Mouse (Mus musculus): ENCODE measurements around the gene Zan.
"Not testable (repeated sequence)": the region's sequence is repeated elsewhere in the genome, so short reads cannot be mapped to it uniquely, and the experiment has no call there.

Zan gene

DNA sequence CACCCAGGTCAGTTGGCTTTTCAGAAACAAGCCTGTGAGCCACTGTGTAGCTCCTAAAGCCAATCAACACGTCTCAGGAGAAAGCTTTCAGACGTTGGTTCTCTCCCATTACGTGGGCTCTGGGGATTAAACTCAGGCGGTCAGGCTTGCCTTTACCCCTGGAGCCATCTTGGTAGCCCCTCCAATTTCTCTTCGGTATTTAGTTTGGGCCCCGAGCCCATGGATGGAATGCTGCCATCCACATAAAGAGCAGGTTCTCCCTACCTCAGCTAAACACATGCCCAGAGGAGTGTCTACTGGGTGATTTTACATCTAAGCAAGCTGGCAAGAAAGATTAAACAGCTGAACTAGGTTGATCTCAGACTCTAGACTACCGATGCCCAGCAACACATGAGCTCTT, 23.3 kb upstream of the Zan start:
- DNase-seq: no peak

DNA sequence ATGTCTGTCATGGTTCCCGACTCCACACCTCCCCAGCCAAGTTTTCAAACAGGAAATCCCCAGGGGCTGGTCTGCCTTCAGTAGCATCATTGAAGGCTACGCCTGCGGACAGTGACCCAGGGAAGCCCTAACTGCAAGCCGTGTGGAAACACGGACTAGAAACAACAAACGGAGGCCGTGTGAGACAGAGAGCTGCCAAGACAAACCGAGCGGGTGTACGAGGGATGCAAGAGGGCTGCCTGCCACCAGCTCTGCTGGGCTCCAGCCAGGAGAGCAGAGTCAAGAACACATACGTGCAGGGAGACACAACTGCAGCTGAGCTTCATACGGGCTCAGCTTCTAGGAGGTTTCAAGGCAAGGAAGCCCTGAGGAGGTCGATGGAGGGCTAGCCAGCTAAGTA, 17.0 kb upstream of the Zan start:
- peak; percentile 26 to 32 for DNase-seq

DNA sequence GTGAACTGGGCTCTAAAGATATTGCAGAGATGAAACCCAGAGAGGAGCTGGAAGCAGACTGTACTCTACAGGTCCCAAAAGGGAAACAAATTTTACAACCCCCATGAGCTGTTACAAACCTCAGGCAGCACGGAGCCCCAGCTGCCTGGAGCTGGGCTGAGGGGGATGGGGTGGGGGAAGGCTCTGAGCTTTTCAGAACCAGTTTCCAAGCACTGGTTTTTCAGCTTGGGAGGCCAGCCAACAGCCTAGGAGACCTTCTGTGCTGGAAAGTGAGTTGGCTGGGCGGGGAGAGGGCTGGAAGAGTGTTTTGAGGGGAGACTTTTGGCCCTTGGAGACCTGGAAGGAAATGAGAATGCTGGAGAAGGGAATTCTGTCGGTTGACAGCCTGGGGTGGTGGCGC, 14.7 kb upstream of the Zan start:
- DNase-seq: peak; percentile 62 to 64

DNA sequence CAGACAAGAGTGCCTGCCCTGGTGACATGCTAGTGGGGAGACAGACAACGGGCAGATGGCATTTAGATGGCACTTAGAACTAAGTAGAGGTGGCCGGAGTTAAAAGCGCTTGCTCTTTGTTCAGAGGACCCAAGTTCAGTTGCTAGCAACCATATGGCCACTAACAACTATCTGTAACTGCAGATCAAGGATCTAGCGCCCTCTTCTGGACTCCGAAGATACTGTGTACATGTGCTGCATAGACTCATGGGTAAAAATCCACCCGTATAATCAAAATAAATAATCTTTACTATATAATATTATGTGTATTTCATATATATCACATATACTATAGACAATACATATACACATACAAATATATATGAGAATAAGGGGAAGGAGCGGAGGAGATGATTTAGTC, 10.8 kb upstream of the Zan start:
- DNase-seq: peak in 1 of 2 experiments; percentile 19

DNA sequence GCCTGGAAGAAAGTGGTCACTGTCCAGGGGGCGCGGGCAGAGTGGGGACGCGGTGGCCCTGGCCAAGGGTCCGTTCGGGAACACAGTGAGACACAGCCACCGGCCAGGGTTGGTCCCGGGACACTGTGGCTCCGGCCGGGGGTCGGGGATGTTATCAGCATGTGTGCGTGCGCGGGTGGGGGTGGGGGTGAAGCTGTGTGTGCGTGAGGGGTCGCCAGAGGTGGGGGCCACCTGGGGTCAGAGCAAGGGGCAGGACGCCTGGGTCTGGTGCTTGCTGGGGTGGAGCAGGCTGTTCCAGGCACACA, 8.9 kb upstream of the Zan start:
- no peak for DNase-seq

DNA sequence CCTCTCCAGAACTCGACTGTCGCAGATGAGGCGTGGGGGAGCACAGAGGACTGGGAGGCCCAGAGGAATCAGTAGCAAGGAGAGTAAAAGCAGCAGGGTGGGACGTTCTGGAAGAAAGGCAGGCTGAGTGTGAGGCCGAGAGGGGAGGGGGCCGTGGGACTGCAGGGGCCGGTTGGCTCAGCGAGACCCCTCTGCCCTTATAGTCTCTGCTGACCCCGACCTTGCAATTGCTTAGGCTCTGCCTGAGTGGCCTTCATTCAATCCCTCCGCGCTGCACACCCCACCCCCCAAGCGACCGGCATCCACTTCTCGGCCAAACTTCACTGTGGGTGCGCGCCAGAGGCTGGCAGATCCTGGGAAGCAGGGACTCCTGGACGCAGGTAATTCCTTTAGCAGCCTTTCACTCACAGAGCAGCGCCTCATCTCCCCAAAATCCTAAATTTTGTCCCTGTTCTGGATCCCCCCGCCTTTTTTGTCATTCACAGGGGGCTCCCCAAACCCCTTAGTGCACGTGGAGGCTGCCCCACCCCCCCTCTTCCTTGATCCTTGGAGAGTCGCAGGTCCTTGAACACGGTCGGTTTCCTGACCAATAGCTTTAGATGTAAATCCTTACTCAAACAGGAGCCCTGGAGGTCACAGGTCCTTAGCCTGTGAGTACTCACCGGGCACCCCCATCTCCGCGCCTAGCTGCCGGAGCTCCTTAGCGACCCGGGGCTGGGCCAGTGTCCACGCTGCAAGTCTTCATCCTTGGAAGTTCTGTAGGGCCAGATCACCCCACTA, 8.4 kb upstream of the Zan start:
- DNase-seq: no peak

DNA sequence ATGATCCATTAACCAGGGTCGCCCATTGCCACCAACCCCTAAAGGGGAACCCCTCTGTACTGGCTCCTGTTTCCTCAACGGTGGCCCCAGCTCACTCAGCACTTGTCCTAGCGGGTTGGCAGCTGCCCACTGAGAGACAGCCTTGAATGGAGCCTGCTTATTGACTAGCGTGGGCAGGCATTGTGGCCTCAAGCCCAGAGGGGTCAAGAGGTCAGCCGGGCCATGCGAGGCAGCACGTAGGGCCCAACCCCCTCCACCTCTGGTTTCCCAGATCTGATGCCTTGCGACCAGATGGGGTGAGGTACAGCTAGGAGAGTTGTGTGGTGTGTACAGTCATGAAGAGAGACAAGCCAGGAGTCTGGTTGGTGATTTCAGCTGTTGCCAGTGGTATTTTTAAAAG, 5.0 kb upstream of the Zan start:
- peak in 1 of 2 experiments; percentile 12 for DNase-seq

DNA sequence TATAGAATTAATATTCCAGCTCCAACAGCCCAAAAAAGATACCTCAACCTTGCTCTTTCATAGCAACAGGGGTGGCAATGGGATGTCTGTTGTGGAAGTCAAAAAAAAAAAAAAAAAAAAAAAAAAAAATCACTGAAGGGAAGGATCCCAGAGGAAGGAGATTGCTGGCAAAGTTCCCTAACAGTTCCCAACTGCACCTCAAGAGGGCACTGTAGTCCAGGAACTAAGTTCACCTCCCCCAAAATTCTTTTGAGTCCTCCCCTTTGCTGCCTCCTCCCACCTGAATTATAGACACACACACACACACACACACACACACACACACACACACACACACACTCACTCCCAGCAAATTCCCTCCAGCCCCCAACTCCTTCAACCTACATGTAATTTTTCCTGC, 4.3 kb upstream of the Zan start:
- peak; percentile 89 for DNase-seq

DNA sequence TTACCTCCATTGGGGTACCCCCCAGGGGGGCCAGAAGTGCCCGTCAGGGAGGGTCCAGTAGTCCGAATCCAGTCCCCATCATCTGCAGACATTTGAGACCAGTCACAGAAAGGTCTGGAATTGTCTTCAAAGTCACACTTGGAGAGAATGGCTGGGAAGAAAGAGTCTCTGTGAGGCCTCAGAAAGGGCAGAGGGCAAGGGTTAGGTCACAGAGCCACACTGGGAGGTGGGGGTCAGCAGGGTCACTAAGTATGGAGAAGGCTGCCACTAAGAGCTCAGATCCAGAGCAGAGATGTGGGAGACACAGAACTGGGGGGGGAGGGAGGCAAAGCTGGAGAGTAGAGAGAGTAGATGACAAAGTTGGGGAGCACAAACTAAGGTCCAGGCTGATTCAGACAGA, 2.5 kb downstream of the Zan start:
- DNase-seq: no peak

DNA sequence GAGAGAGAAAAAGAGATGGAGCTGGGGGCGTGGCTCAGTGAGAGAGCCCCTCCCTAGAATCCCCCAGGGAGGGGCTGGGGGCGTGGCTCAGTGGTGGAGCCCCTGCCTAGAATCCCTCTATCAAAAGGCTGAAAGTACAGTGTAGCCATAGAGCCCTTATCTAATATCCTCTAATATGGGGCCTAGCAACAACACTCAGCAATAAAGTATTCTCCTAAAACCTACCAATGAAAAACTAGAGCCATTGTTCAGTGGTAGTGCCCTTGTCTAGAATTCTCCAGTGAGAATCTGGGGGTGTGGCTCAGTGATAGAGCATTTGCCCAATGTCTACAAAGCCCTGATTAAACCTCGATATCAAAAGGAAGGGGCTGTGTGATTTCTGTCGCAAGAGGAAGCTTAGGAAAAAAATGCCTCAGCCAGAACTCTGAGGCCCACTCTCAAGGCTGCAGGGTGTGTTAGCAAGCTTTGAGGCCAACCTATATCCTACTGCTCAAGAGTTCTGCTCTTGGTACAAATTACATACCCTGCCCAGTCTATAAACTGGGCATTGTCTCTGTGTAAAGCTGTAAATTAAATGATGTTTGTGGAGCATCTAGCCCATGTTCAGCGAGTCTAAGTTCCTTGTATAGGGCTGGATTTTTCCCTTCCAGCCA, 4.5 kb downstream of the Zan start:
- no peak for DNase-seq

DNA sequence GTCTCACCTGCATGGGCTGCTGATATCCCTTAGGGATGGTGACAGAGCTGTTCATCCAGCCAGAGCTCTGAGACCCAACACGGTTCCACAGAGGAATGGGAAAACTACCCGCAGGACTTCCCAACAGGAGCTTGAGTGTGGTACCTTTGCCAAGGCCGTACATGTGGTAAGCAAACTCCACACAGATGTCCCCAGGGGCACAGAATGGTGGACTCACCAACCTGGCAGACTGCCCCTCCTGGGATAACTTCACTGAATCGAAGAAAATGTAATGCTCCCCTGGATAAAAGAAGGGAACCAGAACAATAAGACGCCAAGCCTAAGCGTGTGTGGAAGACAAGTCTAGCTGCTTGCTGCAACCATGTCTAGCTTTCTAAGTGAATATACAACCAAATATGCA, 9.9 kb downstream of the Zan start:
- no peak for DNase-seq

DNA sequence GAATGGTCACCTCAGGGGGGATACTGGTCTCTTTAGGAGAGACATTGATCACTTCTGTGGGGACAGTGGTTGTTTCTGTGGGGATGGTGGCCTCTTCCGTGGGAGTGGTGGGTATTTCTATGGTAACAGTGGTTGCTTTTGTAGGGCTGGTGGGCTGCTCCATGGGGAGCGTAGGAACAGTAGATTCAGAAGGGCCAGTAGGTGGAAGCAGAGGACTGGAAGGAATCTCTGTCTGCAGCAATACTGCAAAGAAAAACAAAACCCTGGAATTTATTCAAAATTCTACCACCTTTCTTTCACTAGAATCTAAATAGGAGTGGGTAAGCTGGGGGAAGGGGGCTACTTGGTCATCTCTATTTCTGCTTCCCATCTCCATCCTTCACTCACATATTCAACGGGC, 11.8 kb downstream of the Zan start:
- peak in 1 of 2 experiments; percentile 23 for DNase-seq

DNA sequence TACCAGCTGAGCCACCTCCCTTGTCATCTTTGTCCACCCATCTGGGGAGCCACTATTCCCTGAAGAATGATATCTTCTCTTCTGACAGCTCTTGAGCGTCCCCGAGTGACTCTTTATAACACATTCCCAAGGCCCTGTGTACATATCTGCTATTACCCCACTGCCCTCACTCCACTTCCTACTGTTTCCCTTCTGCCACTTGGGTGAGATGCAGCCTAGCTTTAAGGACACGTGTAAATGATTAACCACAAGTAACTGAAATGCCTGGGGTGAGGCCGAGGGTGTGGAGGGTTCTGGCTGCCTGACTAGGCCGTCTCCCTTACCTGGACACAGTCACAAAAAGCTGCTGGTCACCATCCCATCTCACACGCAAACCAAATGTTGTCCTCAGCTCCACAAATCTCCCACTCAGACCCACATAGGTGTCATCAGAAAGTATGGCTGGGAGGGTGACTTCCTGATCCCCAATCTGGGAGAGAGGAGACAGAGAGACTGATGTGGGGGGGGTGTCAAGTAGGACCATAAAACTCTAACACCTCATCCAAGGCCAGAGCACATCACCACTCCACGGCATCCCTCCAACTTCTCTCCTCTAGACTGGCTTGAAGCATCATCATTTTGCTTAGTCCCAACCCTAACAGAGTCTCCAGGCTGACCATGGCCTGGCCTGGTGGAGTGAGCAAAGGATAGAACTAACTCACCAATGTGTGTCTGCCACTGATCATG, 20.8 kb downstream of the Zan start:
- DNase-seq: peak; percentile 44 to 69

DNA sequence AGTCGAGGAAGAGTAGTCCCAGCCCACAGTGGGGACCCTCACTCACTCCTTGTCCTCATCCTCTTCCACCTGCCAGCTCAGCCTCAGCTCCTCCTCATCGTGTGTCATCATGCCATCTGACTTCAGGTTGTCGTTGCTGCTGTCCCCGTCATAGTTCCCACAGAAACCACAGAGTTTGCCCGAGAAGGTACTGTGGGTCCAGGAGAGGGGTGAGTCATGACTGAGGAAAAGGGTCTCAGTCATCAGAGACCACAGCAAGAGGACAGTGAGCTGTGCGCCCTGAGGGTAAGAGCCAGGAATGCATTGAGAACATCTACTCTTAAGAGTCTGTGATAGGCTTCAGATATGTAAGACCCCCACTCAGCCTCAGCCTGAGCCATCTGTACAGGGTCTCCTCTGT, 21.7 kb downstream of the Zan start:
- no peak for DNase-seq

DNA sequence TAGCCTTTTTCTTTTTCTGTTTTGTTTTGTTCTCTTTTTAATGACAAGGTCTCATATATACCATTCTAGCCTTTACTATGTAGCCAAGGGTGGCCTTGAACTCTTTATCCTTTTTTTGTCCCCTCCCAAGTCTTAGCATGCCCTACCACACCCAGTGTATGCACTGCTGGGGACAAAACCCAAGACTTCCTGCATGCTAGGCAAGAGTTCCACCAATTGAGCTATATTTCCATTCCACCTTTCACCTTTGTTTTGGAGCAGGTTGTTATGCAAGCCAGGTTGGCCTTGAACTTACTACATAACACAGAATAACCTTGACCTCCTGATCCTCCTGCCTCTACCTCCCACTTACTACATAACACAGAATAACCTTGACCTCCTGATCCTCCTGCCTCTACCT, 31.3 kb downstream of the Zan start:
- DNase-seq: no peak

DNA sequence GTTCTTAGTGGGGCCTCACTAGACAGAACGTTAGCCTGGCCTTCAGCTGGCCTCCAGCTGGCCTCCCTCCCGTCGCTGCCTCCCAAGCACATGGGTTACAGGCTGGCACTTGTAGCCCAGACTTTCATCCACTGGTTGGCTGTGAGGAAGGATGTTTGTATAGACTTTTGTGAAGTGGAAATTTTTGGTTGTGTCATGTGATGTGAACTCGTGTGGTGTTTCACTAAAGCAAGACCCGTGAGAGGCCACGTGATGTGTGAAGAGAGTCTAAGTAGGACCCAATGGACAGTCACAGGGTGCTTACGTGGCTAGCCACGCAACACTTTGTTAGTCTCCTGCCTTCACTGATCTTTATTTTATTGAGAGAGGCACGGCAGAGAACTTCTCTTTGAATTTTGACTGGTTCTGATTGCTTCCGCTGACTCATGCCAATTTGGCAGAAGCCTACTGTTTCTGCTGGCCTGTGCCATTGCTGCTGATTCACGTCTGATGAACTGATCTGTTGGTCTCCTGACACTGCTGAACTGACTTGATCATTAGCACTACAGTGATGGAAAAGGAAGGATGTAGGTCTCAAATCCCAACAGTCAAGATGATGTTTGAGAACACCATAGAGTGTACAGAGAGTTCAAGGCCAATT, 36.5 kb downstream of the Zan start:
- no peak for DNase-seq

DNA sequence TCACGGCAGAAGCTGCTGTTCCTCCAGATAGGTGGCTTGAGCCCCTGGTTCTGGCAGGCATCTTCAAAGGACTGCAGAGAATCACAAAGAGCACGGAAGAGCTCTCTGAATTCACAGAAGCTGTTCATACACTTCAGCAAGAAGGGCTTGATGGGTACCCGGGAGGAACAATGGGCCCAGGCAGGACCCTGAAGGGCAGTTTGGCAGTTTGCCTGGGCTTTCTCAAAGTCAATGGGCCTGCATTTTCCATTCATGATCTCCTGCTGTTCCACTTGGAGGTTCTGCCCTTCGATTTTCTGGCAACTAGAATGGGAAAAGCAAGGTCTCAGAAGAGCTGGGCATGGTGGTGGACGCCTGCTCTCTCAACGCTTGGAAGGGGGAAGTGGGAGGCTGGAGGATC, 43.0 kb downstream of the Zan start:
- no peak for DNase-seq

DNA sequence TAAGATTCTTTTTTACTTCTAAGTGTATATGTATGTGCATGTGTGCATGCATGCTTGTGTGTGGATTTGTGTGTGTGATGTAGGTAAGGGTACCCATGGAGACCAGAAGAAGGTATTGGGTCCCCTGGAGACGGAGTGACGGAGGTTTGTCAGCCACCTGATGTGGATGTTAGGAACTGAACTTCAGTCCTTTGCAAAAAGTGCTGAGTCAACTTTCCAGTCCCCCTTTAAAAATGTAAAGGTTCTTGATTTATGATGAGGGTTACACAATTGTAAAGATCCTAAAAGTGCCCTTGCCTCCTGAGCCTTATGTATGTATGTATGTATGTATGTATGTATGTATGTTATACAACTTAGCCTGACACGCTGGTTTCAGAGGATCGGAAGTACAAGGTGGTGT, 46.5 kb downstream of the Zan start:
- not testable (repeated sequence) for DNase-seq

DNA sequence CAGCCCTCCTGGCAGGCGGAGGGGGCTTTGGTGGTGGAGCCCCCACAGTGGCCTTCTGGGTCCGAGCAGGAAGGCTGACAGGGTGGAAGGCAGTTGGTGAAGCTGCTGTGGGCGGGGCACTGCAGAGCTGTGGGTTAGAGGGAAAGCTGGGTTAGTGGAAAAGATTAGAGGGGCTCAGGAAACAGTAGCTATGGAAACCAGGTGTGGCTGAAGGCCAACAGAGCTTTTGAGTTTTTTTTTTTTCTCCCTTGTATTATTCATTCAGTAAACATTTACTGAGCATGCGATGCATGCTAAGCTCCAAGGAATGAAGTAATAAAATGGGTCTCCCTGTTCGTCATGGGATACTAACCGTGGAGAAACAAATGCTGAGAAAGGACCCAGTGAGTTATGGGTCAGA, 51.2 kb downstream of the Zan start:
- no peak for DNase-seq

DNA sequence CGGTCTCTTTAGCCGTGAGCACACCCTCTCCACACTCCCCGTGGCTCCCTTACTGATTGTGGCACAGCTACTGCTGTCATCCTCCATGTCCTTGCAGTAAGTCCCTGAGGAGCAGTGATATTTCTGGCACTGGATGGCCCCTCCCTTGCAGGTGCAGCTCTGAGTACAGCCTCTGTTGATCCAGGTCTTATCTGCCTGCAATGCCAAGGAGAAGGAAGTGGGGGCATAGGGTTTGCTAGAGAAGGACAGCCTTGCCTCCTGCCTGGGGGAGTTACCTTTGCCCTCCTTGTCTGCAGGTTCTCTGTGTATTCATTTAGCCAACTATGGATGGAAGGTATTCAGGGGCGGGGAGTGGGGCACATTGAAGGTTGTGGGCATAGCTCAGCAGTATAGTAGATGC, 57.0 kb downstream of the Zan start:
- DNase-seq: no peak

DNA sequence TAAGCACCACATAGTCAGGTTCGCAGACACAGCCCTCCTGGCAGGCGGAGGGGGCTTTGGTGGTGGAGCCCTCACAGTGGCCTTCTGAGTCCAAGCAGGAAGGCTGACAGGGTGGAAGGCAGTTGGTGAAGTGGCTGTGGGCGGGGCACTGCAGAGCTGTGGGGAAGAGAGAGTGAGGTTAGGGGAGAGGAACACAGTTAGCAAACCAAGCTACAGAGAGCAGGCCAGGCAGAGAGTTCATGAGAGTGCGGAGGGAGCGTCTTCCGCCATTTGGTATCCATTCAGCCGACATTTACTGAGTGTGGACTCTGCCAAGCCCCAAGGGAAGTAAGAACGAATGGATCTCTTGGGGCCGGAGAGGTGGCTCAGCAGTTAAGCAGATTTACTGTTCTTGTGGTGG, 57.8 kb downstream of the Zan start:
- DNase-seq: peak; percentile 3 to 16

DNA sequence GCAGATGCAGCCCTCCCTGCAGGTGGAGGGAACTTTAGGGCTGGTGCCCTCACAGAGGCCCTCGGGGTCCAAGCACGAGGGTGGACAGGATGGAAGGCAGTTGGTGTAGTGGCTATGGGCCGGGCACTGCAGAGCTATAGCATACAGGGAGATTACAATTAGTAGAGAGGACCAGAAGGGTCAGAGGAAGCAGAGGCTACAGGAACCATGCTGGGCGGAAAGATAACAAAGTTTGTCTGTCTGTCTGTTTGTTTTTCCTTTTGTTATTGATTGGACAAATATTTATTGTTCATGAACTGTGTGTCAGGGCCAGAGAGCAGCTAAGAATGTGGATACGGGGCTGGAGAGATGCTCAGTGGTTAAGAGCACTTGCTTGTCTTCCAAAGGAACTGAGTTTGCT, 62.6 kb downstream of the Zan start:
- DNase-seq: no peak

DNA sequence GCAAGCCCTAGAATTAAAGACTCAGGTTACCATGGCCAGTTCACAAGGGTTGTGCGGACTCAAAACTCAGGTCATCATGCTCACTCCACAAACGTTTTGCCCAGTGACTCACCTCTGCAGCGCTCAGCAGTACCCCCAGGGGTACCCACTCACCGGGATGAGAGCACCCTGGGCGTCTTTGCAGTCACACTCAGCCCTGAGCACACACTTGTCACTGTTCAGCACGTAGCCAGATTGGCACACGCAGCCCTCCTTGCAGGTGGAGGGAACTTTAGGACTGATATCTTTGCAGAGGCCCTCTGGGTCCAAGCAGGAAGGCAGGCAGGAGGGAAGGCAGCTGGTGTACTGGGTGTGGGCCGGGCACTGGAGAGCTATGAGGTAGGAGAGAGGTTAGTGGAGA, 65.6 kb downstream of the Zan start:
- DNase-seq: no peak

DNA sequence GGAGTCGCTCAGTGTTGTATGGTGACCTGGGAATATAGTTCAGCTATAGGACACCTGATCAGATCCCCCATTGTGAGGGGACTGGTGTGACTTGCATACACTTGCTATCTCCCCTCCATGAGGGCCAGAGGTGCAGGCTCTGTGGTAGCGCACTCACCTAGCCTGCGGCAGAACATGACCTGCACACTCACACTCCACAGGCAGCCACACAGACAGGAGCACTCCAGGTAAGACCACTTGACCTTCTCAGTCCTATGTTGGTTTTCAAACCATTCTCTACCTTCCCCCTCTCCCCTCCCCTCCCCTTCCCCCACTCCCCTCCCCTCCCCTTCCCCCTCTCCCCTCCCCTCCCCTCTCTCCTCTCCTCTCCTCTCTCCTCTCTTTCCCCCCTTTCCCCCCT, 66.3 kb downstream of the Zan start:
- no peak for DNase-seq

Measured in kidney, postnatal 36 days (tissue).